Mouse (Mus musculus): ENCODE results near the gene Zfand3. TPM values are rescaled to one million over a fixed set of nuclear protein-coding genes. Genes with fewer than 3 reads are reported as not detected.

The Zfand3 gene
- polyA plus RNA-seq, 1 experiment from 2014 or later: 61.7 TPM

GRCm38 (mm10) chr17:30133641-30134040 is 129.1 kb downstream of the Zfand3 start:
- no peak for ATAC-seq (ENCODE audit: low FRiP score)
- Histone ChIP-seq H3K4me3 (ENCODE audit: low read depth, low read length) (no peak overlapping the region), H3K9me3 (ENCODE audit: control insufficient read depth, low read length) (no peaks in the 10 kb centered on the region), H3K27ac (ENCODE audit: low read depth, low read length) (no peak overlapping the region), H3K36me3 (ENCODE audit: control insufficient read depth, insufficient read depth, low read length) (no peaks in the 10 kb centered on the region), H3K4me2 (replicated peaks; ENCODE audit: low read depth, low read length) (no peak overlapping the region), H3K9ac (ENCODE audit: low read depth, low read length) (no peak overlapping the region), H3K27me3 (ENCODE audit: control insufficient read depth, insufficient read depth, low read length) (no peaks in the 10 kb centered on the region), H3K4me1 (replicated peaks; ENCODE audit: control insufficient read depth, insufficient read depth, low read length) (no peaks in the 10 kb centered on the region)
- 91% methylated on average over 12 of the region's 12 CpGs for WGBS
- no peak for DNase-seq (ENCODE audit: low spot score)

GRCm38 (mm10) chr17:30134955-30135735 is 130.6 kb downstream of the Zfand3 start:
- ATAC-seq (ENCODE audit: low FRiP score): no peak
- Histone ChIP-seq H3K27me3 (ENCODE audit: control insufficient read depth, insufficient read depth, low read length) (no peaks in the 10 kb centered on the region), H3K4me1 (replicated peaks; ENCODE audit: control insufficient read depth, insufficient read depth, low read length) (no peaks in the 10 kb centered on the region), H3K4me3 (ENCODE audit: low read depth, low read length) (no peak overlapping the region), H3K9ac (ENCODE audit: low read depth, low read length) (no peak overlapping the region), H3K4me2 (replicated peaks; ENCODE audit: low read depth, low read length) (no peak overlapping the region), H3K27ac (ENCODE audit: low read depth, low read length) (no peak overlapping the region), H3K9me3 (ENCODE audit: control insufficient read depth, low read length) (no peaks in the 10 kb centered on the region), H3K36me3 (ENCODE audit: control insufficient read depth, insufficient read depth, low read length) (no peaks in the 10 kb centered on the region)
- DNase-seq (ENCODE audit: low spot score): no peak
- 85% methylated on average over 10 of the region's 10 CpGs for WGBS

- Histone ChIP-seq H3K9me3 (ENCODE audit: control insufficient read depth, low read length) (no peaks in the 10 kb centered on the region), H3K36me3 (ENCODE audit: control insufficient read depth, insufficient read depth, low read length) (no peaks in the 10 kb centered on the region), H3K27ac (ENCODE audit: low read depth, low read length) (no peak overlapping the region), H3K4me2 (replicated peaks; ENCODE audit: low read depth, low read length) (no peak overlapping the region), H3K9ac (ENCODE audit: low read depth, low read length) (no peak overlapping the region), H3K27me3 (ENCODE audit: control insufficient read depth, insufficient read depth, low read length) (no peaks in the 10 kb centered on the region), H3K4me3 (ENCODE audit: low read depth, low read length) (no peak overlapping the region), H3K4me1 (replicated peaks; ENCODE audit: control insufficient read depth, insufficient read depth, low read length) (no peaks in the 10 kb centered on the region)
- DNase-seq (ENCODE audit: low spot score) (no peak), ATAC-seq (ENCODE audit: low FRiP score) (no peak)
- WGBS: 94% methylated on average over 6 of the region's 6 CpGs
Observed at GRCm38 (mm10) chr17:30135890-30136289, 131.4 kb downstream of the Zfand3 start.

GRCm38 (mm10) chr17:30136684-30137083 is 132.2 kb downstream of the Zfand3 start:
- H3K27ac ChIP-seq (ENCODE audit: low read depth, low read length): no peak overlapping the region
- no peaks in the 10 kb centered on the region for H3K27me3 ChIP-seq (ENCODE audit: control insufficient read depth, insufficient read depth, low read length)
- no peak overlapping the region for H3K4me2 ChIP-seq (replicated peaks; ENCODE audit: low read depth, low read length)
- no peaks in the 10 kb centered on the region for H3K4me1 ChIP-seq (replicated peaks; ENCODE audit: control insufficient read depth, insufficient read depth, low read length)
- no peak overlapping the region for H3K4me3 ChIP-seq (ENCODE audit: low read depth, low read length)
- DNase-seq (ENCODE audit: low spot score) (no peak), ATAC-seq (ENCODE audit: low FRiP score) (no peak)
- no peaks in the 10 kb centered on the region for H3K36me3 ChIP-seq (ENCODE audit: control insufficient read depth, insufficient read depth, low read length)
- 77% methylated on average over 5 of the region's 5 CpGs for WGBS
- H3K9me3 ChIP-seq (ENCODE audit: control insufficient read depth, low read length): no peaks in the 10 kb centered on the region
- H3K9ac ChIP-seq (ENCODE audit: low read depth, low read length): no peak overlapping the region

GRCm38 (mm10) chr17:30137115-30137514 is 132.6 kb downstream of the Zfand3 start:
- no peaks in the 10 kb centered on the region for H3K27me3 ChIP-seq (ENCODE audit: control insufficient read depth, insufficient read depth, low read length)
- DNase-seq (ENCODE audit: low spot score): no peak
- no peak overlapping the region for H3K9ac ChIP-seq (ENCODE audit: low read depth, low read length)
- no peaks in the 10 kb centered on the region for H3K36me3 ChIP-seq (ENCODE audit: control insufficient read depth, insufficient read depth, low read length)
- H3K9me3 ChIP-seq (ENCODE audit: control insufficient read depth, low read length): no peaks in the 10 kb centered on the region
- no peaks in the 10 kb centered on the region for H3K4me1 ChIP-seq (replicated peaks; ENCODE audit: control insufficient read depth, insufficient read depth, low read length)
- H3K4me2 ChIP-seq (replicated peaks; ENCODE audit: low read depth, low read length): no peak overlapping the region
- no peak overlapping the region for H3K27ac ChIP-seq (ENCODE audit: low read depth, low read length)
- no peak for ATAC-seq (ENCODE audit: low FRiP score)
- H3K4me3 ChIP-seq (ENCODE audit: low read depth, low read length): no peak overlapping the region
- WGBS: 87% methylated on average over 4 of the region's 4 CpGs

GRCm38 (mm10) chr17:30144114-30144513 is 139.6 kb downstream of the Zfand3 start:
- no peak overlapping the region for H3K4me3 ChIP-seq (ENCODE audit: low read depth, low read length)
- DNase-seq (ENCODE audit: low spot score) (no peak), ATAC-seq (ENCODE audit: low FRiP score) (no peak)
- 0 out of 2 replicates have a peak, but pooled peaks cover 2% of the 10 kb centered on the region for H3K4me1 ChIP-seq (replicated peaks; ENCODE audit: control insufficient read depth, insufficient read depth, low read length)
- H3K27ac ChIP-seq (ENCODE audit: low read depth, low read length): no peak overlapping the region
- H3K36me3 ChIP-seq (ENCODE audit: control insufficient read depth, insufficient read depth, low read length): no peaks in the 10 kb centered on the region
- H3K4me2 ChIP-seq (replicated peaks; ENCODE audit: low read depth, low read length): no peak overlapping the region
- WGBS: 83% methylated on average over 6 of the region's 6 CpGs
- no peak overlapping the region for H3K9ac ChIP-seq (ENCODE audit: low read depth, low read length)
- H3K9me3 ChIP-seq (ENCODE audit: control insufficient read depth, low read length): no peaks in the 10 kb centered on the region
- no peaks in the 10 kb centered on the region for H3K27me3 ChIP-seq (ENCODE audit: control insufficient read depth, insufficient read depth, low read length)

- DNase-seq (ENCODE audit: low spot score): no peak
- Histone ChIP-seq H3K4me2 (replicated peaks; ENCODE audit: low read depth, low read length) (no peak overlapping the region), H3K4me1 (replicated peaks; ENCODE audit: control insufficient read depth, insufficient read depth, low read length) (0 out of 2 replicates have a peak, but pooled peaks cover 2% of the 10 kb centered on the region), H3K36me3 (ENCODE audit: control insufficient read depth, insufficient read depth, low read length) (no peaks in the 10 kb centered on the region), H3K9ac (ENCODE audit: low read depth, low read length) (no peak overlapping the region), H3K27me3 (ENCODE audit: control insufficient read depth, insufficient read depth, low read length) (no peaks in the 10 kb centered on the region), H3K9me3 (ENCODE audit: control insufficient read depth, low read length) (no peaks in the 10 kb centered on the region), H3K4me3 (ENCODE audit: low read depth, low read length) (no peak overlapping the region), H3K27ac (ENCODE audit: low read depth, low read length) (no peak overlapping the region)
- WGBS: 89% methylated on average over 10 of the region's 10 CpGs
- ATAC-seq (ENCODE audit: low FRiP score): no peak
Observed at GRCm38 (mm10) chr17:30145596-30146149, 141.1 kb downstream of the Zfand3 start.

- no peak for ATAC-seq (ENCODE audit: low FRiP score)
- no peak for DNase-seq (ENCODE audit: low spot score)
- no peaks in the 10 kb centered on the region for H3K9me3 ChIP-seq (ENCODE audit: control insufficient read depth, low read length)
- H3K36me3 ChIP-seq (ENCODE audit: control insufficient read depth, insufficient read depth, low read length): no peaks in the 10 kb centered on the region
- no peaks in the 10 kb centered on the region for H3K27me3 ChIP-seq (ENCODE audit: control insufficient read depth, insufficient read depth, low read length)
- H3K4me3 ChIP-seq (ENCODE audit: low read depth, low read length): no peak overlapping the region
- no peak overlapping the region for H3K4me2 ChIP-seq (replicated peaks; ENCODE audit: low read depth, low read length)
- no peak overlapping the region for H3K27ac ChIP-seq (ENCODE audit: low read depth, low read length)
- 0 out of 2 replicates have a peak, but pooled peaks cover 2% of the 10 kb centered on the region for H3K4me1 ChIP-seq (replicated peaks; ENCODE audit: control insufficient read depth, insufficient read depth, low read length)
- 89% methylated on average over 7 of the region's 7 CpGs for WGBS
- no peak overlapping the region for H3K9ac ChIP-seq (ENCODE audit: low read depth, low read length)
Observed at GRCm38 (mm10) chr17:30146555-30146954, 142.0 kb downstream of the Zfand3 start.

GRCm38 (mm10) chr17:30147897-30148296 is 143.4 kb downstream of the Zfand3 start:
- Histone ChIP-seq H3K36me3 (ENCODE audit: control insufficient read depth, insufficient read depth, low read length) (no peaks in the 10 kb centered on the region), H3K27me3 (ENCODE audit: control insufficient read depth, insufficient read depth, low read length) (no peaks in the 10 kb centered on the region), H3K9ac (ENCODE audit: low read depth, low read length) (no peak overlapping the region), H3K4me2 (replicated peaks; ENCODE audit: low read depth, low read length) (no peak overlapping the region), H3K4me1 (replicated peaks; ENCODE audit: control insufficient read depth, insufficient read depth, low read length) (0 out of 2 replicates have a peak, but pooled peaks cover 2% of the 10 kb centered on the region), H3K4me3 (ENCODE audit: low read depth, low read length) (no peak overlapping the region), H3K9me3 (ENCODE audit: control insufficient read depth, low read length) (no peaks in the 10 kb centered on the region), H3K27ac (ENCODE audit: low read depth, low read length) (no peak overlapping the region)
- no peak for ATAC-seq (ENCODE audit: low FRiP score)
- 84% methylated on average over 1 of the region's 1 CpGs for WGBS
- no peak for DNase-seq (ENCODE audit: low spot score)

Data from hindbrain, embryonic 11.5 days (tissue).